Mouse (Mus musculus): ENCODE results near the gene Vezf1. TPM values are rescaled to one million over a fixed set of nuclear protein-coding genes. Genes with fewer than 3 reads are reported as not detected.
"Not testable (repeated sequence)": the region's sequence is repeated elsewhere in the genome, so short reads cannot be mapped to it uniquely, and the experiment has no call there.

Gene Vezf1
- 10 to 100 TPM; 56.6 to 56.9 TPM for total RNA-seq (2021)
- long read RNA-seq, experiment 1, full-length matches to known transcripts: 8 of 19 reads
- long read RNA-seq, experiment 1, partial matches to known transcripts: 0 of 19 reads
- long read RNA-seq, experiment 1, other reads (novel, unspliced or antisense): 11 of 19 reads
- long read RNA-seq, experiment 2, full-length matches to known transcripts: 16 of 34 reads
- long read RNA-seq, experiment 2, partial matches to known transcripts: 15 of 34 reads
- long read RNA-seq, experiment 2, other reads (novel, unspliced or antisense): 3 of 34 reads

- peak; percentile 65 to 73 for DNase-seq (ENCODE audit: low spot score in 2 of 2)
These were observed at the start of gene Vezf1 for GRCm38 (mm10) chr11:88067586-88068410. TSS of gene Vezf1 (plus strand) at chr11:88068279.

DNA sequence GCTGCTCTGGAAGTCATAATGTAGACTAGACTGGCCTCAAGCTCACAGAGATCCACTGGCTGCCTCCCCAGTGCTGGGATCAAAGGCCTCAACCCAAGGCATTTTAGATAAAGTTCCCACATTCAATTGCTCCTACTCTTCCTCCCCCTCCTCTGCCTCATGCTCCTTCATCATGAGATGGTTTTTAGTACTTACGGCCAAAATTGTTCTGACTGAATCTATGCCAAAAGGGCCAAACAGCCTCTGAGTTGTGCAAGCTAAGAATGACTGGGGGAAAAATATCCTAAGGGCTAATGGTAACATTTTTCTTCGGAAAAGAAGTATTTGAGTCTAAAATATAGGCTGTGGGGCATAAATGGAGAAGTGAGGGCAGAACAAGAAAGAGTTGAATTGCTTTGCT is 44.1 kb upstream of the Vezf1 start:
- DNase-seq (ENCODE audit: low spot score in 2 of 2): no peak

- no peak for DNase-seq (ENCODE audit: low spot score in 2 of 2)
These were observed 40.6 kb upstream of the Vezf1 start for GRCm38 (mm10) chr11:88027391-88028035.

DNA sequence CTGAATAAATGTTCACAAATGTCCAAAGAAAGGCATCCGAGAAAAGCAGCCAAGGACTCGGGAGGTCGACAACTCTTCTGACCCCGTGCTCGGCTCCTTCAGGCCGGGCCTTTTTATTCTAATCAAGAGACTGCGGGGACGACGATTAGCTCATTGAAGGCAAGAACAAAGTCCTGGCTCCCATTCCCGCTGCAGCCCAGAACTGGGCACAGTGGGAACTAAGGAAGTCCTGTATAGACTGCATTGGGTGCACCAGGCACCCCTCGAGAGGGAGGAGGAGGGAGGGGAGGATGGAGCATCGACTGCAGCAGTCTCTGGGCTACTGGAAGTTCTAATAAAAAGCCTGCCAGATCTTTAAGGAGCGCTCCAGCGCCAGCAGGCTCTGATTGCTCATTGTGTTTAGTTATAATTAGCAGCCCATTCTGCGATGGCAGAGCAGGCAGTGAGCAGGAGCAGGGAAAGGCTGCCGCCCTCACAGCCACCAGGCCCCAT is 39.8 kb upstream of the Vezf1 start:
- no peak for DNase-seq (ENCODE audit: low spot score in 2 of 2)

DNA sequence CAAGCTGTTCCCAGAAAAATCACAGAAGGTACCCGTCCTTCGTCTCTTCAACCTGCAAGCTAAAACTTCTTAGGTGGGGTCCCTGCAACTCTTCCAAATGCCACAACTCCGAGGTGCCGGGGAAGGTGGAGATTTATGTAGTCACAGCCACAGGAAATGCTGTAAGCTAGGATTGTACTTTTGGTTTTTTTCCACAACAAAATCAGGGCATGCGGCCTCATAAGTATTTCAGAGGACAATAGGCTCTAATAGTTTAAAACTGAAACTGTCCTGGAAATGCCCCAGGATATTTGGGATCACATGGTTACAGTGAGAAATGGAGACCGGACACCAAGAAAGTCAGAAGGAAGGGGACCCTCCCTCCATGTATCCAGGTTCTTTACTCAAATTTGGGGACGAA is 37.9 kb upstream of the Vezf1 start:
- no peak for DNase-seq (ENCODE audit: low spot score in 2 of 2)

DNA sequence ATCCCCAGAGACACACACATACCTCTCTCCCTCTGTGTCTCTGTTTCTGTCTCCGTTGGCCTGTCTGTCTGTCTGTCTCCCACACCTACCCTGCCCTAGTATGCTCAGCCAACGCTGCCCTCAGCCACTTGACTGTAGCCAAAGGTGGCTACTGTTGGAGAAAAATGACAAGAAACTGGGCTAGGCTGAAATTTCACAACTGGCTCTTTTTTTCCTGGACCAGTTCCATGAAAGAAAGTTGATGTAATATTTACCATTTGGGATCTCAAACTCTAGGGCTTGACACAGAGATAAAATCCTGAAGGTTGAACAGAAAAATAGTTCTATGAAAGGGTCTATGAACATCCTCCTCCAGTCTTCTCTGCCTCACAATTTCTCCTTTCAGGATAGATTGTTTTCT is 37.2 kb upstream of the Vezf1 start:
- DNase-seq (ENCODE audit: low spot score in 2 of 2): no peak

DNA sequence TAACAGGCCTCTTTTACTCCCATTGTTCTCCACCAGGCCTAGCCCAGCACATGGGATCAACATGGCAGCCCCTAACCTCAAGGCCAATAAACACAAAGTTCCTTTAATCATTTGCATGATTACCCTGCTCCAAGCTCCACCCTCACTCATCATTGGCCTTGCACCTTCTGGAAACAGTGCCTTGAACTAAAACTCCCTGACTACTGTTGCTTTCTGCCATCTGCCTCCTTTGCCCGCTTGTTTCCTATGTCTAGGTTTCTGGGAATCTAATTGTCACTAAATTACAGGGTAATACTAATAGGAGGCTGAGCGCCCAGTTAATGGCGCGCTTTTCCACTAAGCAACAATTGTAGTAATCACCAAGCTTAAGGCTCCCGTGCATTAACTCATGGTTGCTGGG is 36.3 kb upstream of the Vezf1 start:
- no peak for DNase-seq (ENCODE audit: low spot score in 2 of 2)

DNA sequence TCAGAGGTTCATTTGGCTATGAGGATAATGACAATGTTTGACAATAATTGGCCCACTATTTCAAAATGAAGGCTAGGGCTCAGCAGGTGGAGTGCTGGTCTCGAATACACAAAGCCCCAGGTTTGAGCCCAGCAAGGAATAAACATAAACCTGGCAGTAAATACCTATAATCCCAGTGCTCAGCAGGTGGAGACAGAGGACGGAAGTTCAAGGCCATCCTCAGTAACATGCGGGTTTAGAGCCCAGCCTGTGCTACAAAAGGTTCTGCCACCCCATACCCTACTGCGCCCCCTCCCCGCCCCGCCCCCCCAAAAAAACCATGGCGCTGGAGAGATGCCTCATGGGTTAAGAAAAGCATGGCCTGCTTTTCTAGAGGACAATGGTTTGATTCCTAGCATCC is 32.1 kb upstream of the Vezf1 start:
- no peak for DNase-seq (ENCODE audit: low spot score in 2 of 2)

GRCm38 (mm10) chr11:88036761-88037251 is 31.3 kb upstream of the Vezf1 start:
- DNase-seq (ENCODE audit: low spot score in 2 of 2): no peak

DNA sequence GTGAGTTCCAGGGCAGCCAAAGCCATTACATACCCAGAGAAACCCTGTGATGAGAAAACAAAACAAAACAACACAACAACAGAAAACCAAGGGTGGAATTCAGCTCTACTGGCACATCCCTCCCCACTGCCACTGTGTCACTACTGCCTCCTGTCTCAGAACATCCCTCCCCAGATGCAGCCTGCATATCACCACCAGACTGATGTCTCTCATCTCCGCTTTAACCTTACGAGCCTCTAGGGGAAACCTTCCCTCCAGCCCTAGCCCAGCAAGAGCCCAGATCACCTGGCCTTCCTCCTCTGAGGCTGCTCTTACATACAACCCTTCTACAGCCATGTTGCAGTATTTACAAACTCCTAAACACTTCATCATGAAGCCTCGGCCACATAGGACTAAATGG is 30.7 kb upstream of the Vezf1 start:
- no peak for DNase-seq (ENCODE audit: low spot score in 2 of 2)

- no peak for DNase-seq (ENCODE audit: low spot score in 2 of 2)
These were observed 29.0 kb upstream of the Vezf1 start for GRCm38 (mm10) chr11:88039066-88039465.

GRCm38 (mm10) chr11:88044314-88044713 is 23.8 kb upstream of the Vezf1 start:
- DNase-seq (ENCODE audit: low spot score in 2 of 2): no peak

DNA sequence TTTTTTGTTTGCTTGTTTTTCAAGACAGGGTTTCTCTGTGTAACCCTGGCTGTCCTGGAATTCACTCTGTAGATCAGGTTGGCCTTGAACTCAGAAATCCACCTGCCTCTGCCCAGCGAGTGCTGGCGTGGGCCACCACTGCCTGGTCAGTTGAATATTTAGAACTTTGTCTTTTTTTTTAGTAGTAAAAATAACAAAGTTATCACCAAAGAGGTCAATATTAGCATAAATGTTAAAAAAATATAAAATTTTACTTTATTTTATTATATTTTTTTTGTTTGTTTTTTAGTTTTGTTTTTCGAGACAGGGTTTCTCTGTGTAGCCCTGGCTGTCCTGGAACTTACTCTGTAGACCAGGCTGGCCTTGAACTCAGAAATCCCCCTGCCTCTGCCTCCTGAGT is 22.9 kb upstream of the Vezf1 start:
- not testable (repeated sequence) for DNase-seq (ENCODE audit: low spot score in 2 of 2)

DNA sequence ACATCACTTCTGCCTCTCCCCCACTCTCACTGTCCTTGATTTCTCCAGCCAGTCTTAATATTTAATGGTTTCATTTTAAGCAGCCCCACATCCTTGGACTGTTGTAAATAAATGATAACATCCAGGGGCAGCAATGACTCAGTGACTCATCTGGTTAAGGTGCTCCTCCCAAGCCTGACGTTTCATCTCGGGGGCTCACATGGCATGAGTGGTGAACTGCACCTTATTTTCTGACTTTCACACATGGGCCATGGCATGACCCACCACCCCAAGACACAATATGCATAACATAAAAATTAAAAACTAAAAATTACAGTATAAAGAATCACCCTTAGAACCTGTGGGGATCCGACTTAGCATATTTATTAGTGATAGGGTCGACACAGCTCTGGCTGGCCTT is 22.2 kb upstream of the Vezf1 start:
- DNase-seq (ENCODE audit: low spot score in 2 of 2): no peak

GRCm38 (mm10) chr11:88046323-88046937 is 21.6 kb upstream of the Vezf1 start:
- DNase-seq (ENCODE audit: low spot score in 2 of 2): no peak

- peak; percentile 97 to 98 for DNase-seq (ENCODE audit: low spot score in 2 of 2)
These were observed 20.9 kb upstream of the Vezf1 start, which contains the start of gene Srsf1 for GRCm38 (mm10) chr11:88046944-88047794. TSS of gene Srsf1 (plus strand) at chr11:88047373.

DNA sequence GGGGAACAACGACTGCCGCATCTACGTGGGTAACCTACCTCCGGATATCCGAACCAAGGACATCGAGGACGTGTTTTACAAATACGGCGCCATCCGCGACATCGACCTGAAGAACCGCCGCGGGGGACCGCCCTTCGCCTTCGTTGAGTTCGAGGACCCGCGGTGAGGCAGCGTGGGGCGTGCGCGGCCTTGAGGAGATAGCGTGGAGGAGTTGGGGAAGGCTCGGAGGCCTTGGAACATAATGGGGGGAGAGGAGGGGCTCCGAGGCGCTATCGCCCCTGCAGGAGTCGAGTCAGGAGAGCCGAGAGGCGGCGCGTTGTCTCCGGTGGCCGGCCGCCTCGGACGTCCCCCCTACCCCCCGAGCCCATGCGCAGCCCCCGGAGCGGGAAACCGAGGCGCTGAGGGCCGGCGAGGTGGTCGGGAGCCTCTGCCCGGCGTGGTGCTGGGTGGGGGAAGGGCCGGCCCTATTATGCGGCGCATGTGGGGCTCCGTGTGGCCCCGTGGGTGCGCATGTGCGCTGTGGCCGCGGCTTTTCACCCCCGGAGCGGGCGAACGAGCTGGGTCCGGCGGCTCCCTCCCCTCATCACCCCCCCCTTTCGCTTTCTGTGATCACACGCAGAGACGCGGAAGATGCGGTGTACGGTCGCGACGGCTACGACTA is 20.1 kb upstream of the Vezf1 start:
- DNase-seq (ENCODE audit: low spot score in 2 of 2): peak; percentile 50 to 51

DNA sequence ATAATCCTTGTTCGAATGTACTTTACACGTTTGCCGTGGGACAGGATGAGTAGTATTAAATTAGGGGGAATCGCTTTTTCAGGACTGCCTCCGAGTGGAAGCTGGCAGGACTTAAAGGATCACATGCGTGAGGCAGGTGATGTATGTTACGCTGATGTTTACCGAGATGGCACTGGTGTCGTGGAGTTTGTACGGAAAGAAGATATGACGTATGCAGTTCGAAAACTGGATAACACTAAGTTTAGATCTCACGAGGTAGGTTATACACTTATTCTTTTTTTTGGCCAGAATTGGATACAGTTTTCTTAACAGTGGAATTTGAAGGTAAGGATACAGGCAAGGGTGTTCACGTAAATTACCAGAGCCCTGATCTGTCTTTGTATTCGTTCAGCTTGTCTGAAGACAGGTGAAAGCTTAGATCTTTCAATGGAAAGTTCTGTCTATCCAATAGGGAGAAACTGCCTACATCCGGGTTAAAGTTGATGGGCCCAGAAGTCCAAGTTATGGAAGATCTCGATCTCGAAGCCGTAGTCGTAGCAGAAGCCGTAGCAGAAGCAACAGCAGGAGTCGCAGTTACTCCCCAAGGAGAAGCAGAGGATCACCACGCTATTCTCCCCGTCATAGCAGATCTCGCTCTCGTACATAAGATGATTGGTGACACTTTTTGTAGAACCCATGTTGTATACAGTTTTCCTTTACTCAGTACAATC is 19.0 kb upstream of the Vezf1 start:
- DNase-seq (ENCODE audit: low spot score in 2 of 2): no peak

DNA sequence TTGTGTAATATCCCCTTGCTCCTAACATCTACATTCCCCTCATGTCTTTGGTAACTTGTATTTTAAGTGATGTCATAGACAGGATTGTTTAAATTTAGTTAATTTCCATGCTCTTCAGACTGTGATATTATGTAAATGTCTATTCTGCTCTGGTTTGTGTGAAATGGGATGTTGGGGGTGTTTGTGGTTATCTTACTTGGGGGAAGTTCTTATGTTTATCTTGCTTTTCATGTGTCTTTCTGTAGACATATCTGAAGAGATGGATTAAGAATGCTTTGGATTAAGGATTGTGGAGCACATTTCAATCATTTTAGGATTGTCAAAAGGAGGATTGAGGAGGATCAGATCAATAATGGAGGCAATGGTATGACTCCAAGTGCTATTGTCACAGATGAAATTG is 18.3 kb upstream of the Vezf1 start:
- DNase-seq (ENCODE audit: low spot score in 2 of 2): no peak
